Mouse (Mus musculus) limb, embryonic 12.5 days (tissue): ENCODE results near the gene Ammecr1. TPM values are rescaled to one million over a fixed set of nuclear protein-coding genes. Genes with fewer than 3 reads are reported as not detected.

Experiments used
- ATAC-seq: fragments of 200-750 bp; cut with Nextera tagmentation; 2 replicates; pipeline ENCODE4 v1.8.0; 2017; ENCODE audit warnings: low read depth, moderate TSS enrichment; ENCODE audit not compliant: insufficient number of reproducible peaks, insufficient read depth, low FRiP score, low TSS enrichment
- H3K27ac ChIP-seq: fragments of 300-500 bp; sonication (generic); 2 replicates; pipeline ENCODE4 v1.5.1; 2016; ENCODE audit warnings: mild to moderate bottlenecking, moderate library complexity
- H3K27me3 ChIP-seq: fragments of 300-500 bp; sonication (generic); 2 replicates; pipeline ENCODE4 v1.6.1; 2016; ENCODE audit warnings: mild to moderate bottlenecking, moderate library complexity
- H3K36me3 ChIP-seq: fragments of 300-500 bp; sonication (generic); 2 replicates; pipeline ENCODE4 v1.6.1; 2016; ENCODE audit warnings: mild to moderate bottlenecking, moderate library complexity
- H3K4me1 ChIP-seq: fragments of 300-500 bp; sonication (generic); replicated peaks from 2 replicates; pipeline ENCODE4 v1.6.1; 2016
- H3K4me2 ChIP-seq: fragments of 300-500 bp; sonication (generic); 2 replicates; pipeline ENCODE4 v1.6.1; 2016; ENCODE audit warnings: mild to moderate bottlenecking, moderate library complexity
- H3K4me3 ChIP-seq: fragments of 300-500 bp; sonication (generic); replicated peaks from 2 replicates; pipeline ENCODE4 v1.5.1; 2016; ENCODE audit warnings: mild to moderate bottlenecking
- H3K9ac ChIP-seq: fragments of 300-500 bp; sonication (generic); replicated peaks from 2 replicates; pipeline ENCODE4 v1.6.1; 2016; ENCODE audit warnings: mild to moderate bottlenecking, moderate library complexity
- H3K9me3 ChIP-seq: fragments of 300-500 bp; sonication (generic); 2 replicates; pipeline ENCODE4 v1.6.1; 2016; ENCODE audit warnings: mild to moderate bottlenecking, moderate library complexity
- WGBS: fragments of 180-500 bp; shearing (Covaris S2); methylation state at CpG from one replicate; pipeline ENCODE4 v1.1.7; 2016; 5-methylcytosine and 5-hydroxymethylcytosine counted together
- microRNA-seq: library from miRNA; unstranded; fragments of <30 nt; microRNA quantifications from one replicate; pipeline ENCODE4, GENCODE M21; 2017
- polyA plus RNA-seq: library from polyadenylated mRNA; unstranded; fragments of >200 nt; fragmentation: Nextera tagmentation; extraction: Ambion mirVana; gene quantifications from 2 replicates; pipeline ENCODE4 v1.2.1, GENCODE M21; 2016

Gene Ammecr1
- polyA plus RNA-seq, 1 experiment from 2014 or later, result 16.5 TPM

GRCm38 (mm10) chrX:142804596-142804995 is 161.9 kb downstream of the Ammecr1 start:
- H3K27ac ChIP-seq, result no peak overlapping the region
- no peaks in the 10 kb centered on the region for H3K9me3 ChIP-seq
- no peaks in the 10 kb centered on the region for H3K4me1 ChIP-seq
- WGBS, result 93% methylated on average over 3 of the region's 3 CpGs
- no peak for ATAC-seq
- 0 out of 2 replicates have a peak, but pooled peaks cover 5% of the 10 kb centered on the region for H3K36me3 ChIP-seq
- H3K4me3 ChIP-seq, result no peak overlapping the region
- peaks cover 13% of the 10 kb centered on the region for H3K27me3 ChIP-seq
- H3K9ac ChIP-seq, result no peak overlapping the region
- no peak overlapping the region for H3K4me2 ChIP-seq

Small RNA genes within 50 kb of the gene (microRNA-seq; reads per million reads assigned to microRNA genes)
- not detected for gene Gm44351

Other genes with a start within 250 kb of the Ammecr1 start
- gene Rtl9, start 132.9 kb upstream of the Ammecr1 start, polyA plus RNA-seq, result 0.29 and 0.54 TPM in 2 replicates